Mouse (Mus musculus): ENCODE measurements around the gene Cdon.
"Not testable (repeated sequence)": the region's sequence is repeated elsewhere in the genome, so short reads cannot be mapped to it uniquely, and the experiment has no call there.

Gene Cdon

DNA sequence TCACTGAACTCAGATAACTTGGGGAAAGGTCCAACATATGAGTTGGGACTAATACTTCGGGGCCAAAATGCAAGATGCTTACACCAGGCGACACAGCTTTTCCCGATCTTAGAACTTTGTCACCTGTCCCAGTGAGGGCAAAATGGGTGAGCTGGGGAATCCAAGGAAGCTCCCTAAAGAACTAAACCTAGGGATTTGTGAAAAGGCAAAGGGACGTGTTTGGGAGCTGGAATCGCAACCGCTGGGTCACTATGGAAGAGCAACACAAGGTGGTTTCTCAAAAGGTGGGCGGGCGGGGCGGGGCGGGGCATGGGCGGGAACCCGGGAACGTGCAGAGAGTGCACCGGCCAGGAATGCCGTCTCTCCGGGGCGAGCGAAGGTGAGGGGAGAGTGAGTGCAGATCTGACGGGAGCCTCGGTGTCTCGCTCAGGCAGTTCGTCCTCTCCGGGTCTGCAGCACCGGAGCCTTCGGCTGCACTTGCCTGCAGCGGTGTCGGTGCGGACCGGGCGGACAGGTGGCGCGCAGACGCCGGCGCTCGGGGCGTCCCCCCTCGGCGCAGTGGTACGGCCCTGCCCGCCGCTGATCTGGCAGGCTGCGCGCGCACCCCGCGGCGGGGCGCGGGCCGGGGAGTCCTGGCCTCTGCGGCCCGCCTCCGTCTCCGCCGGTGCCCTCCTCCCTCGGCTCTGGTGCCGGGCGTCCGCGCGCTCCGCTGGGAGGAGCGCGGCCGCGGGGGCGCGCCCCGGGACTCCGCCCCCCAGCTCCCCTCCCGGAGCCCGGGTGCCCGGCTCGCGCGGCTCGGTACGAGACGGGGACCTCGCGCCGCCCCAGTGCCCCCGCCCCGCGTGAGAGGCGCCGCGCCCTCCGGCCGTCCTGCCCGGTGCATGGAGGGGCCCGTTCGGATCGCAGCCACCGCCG lies at the start of gene Cdon:
Gene Cdon, plus strand, starts transcription at position 324 of the 915 bp plus-strand sequence.
- DNase-seq: peak; percentile 96

DNA sequence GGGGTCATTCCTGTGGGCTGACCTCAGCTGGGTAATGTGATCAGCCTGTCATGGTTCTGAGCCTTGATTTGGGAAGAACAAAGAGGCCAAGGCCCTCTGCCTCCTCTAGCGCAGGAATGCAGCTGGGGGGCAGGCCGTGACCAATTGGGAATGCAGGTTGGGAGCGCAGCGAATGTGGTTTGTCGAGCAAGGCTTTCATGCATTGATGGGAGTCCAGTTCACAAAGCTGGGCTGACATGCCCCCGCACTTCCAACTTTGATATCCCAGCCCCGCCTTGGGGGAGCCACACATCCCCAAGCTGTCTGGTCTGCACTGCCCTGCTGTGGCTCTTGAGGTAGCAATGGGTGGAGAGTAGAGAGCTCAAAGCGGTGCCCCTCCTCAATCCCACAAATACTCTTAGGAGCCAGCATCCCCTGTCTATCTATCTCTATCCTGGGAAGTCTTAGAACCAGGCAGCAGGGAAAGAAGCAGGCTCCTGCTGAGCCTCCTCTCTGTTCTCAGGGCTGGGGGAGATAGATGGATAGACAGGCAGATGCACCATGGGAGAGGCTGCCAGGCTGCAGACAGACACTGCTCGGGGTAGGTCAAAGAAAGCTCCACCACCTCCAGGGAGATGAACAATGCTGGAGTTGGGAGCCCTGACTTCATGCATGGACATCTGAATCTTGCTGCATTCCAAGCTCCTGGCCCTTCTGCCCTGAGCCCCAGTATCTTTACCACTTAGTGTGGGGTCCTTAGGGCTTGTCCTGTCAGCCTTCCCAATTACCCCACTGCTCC lies 48.4 kb upstream of the Cdon start:
- DNase-seq: peak; percentile 53

DNA sequence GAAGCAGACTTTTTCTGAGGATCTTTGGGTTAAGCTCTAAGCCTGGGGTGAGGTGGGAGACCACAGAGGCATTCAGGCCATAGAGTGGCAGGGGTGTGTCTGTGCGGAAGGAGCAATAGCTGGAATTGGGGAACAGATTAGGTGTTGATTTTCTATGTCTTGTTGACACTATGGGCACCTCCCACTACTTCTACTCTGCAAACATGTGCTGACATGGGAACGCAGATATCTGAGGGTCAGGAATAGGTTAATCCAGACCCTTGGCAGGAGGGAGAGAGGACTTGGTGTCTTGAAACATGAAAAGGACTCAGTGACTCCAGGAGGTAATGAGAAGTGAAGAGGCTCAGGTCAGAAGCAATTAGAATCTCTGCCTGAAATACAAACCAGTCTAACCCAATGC lies 43.0 kb upstream of the Cdon start:
- DNase-seq: no peak

DNA sequence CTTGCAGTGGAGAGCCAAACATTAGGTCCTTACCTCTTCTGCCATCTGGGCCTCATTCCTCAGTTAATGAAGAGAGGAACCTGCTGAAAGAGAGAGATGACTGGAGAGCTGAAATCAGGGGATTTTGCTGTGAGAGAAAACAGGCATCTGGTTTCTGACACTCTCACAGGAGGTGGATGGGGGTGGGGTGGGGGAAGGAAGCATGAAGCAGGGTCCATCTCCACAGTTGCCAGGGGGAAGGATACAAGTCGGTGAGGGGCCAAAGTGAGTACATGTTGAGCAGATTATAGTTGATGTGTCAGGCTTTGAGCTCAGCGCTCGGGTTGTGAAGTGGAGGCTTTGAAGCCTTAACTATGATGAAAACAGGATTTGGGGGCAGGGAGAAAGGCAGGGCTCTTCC lies 41.9 kb upstream of the Cdon start:
- no peak for DNase-seq

DNA sequence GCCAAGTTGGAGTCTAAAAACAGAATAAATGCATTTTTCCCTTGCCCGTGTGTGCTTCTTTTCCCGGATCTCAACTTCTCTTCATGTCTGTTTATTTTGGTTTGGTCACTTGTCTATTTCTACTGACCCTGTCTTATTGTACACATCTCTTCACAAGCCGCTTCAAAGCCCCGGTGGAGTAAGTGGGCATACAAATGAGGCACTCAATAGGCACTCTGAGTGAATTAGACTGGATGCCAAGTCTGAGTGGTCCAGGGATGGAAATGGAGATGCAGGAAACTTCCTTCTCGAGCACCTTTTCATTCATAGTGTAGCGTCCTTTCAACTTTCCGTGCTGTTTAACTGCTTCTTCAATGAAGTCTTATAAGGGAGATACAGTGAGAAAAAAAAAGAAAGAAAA lies 21.0 kb upstream of the Cdon start:
- DNase-seq: no peak

DNA sequence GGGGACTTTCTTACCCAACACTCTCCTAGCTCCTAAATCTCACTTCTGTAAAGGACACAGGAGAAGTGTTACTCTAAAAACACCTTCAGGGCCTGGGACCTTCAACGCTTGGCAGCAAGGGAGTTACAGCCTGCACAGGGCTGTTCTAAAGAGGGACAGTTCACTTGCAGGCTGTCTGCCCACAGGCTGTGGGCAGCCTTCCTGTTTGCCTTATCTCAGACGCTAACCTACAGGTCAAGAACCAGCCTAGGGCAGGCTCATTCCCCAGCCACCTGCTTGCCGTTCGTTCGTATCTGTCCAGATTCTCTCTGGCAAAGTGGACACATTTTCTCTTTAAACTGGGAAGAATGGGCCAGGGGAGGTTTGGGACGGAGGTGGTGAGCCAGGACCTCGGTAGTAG lies 20.5 kb upstream of the Cdon start:
- no peak for DNase-seq

DNA sequence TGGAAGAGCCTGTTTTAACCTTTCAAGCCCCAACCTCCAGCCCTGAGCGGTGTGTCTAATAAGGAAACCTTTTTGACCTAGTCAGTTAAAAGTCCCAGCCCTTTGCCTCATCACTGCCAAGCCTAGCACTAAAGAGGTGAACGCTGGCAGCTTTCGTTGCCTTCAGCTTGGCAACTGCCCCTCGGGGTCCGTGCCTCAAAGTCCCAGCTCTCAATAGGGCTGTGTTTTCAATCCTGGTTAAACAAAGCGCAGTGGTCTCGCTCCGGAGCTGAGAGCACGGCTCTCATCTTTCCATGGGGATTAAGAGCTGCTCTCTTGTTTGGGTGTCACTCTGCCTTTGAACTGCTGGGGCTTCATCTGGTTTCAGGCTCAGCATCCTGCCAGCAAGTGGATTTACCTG lies 20.1 kb upstream of the Cdon start:
- peak; percentile 49 for DNase-seq

DNA sequence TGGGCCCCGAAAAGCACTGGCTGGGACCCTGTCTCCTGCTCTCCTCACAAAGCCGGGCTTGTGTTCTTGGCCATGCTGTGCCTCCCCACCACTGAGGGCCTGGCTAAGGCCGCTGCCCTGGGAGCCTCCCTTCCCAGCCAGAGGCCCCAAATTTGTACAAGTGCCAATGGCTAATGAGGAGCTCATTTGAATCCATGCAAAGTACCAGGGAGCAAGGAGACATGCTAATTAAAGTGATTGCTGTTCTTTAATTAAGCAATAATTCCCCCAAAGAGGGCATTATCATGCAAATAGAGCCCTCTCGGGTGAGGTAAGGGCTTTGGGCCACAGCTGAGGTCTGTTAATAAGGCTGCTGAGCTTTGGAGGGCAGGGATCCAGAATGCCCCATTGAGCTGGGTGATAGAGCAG lies 18.3 kb upstream of the Cdon start:
- DNase-seq: peak; percentile 98

DNA sequence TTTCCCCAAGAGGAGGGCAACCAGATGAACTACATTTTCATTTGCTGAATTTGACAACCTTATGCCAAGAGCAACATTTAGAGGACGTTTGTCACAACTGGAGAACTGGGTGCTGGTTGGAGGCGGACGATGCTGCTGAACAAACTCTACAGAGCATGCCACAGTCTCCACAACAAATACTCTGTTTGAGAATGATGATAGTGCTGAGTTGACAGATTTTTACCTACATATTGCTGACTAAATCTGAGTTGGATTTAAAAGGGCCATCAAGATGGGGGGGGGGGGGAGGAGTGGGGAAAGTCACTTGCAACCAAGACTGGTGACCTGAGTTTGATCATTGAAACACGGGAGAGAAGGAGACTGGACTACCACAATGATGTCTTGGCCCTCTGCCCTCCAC lies 17.4 kb upstream of the Cdon start:
- DNase-seq: no peak

DNA sequence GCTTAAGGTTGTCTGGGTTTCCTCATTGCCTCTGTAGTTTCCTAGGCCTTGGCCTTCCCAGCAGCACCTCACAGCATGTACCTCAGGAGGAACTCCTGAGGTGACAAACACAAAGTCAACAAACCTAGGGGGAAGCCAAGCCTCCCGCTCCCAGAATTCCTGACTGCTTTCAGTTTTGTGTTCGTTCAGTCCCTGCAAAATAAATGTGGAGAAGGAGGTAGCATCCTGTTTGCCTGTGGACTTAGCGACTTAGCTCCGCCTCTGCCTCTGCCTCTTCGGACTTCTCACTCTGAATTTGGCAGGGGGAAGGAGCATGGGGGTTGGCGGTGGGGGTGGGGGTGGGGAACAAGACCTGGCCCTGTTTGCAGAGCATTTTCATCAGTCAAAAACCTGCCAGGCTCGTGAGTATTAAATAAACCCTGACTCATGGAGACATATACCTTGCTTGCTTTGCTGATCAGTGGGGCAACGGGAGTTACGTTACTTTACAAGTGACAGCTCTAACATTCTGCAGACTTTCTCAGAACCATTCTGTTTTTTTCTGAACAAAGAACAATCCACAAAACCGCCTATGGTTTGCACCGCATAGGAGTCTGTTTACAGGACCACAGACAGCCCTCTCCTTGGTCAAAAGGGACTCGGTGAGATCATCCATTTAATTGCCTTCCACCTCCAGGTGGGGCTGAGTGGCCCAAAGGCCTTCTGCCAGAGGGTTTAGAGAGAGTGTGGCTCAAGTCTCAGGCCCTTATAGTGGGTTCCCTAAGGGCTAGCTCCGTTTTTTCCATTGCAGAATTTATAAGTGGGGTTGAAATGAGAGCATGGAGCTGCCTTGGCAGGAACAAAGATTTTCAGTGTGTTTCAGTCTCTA lies 15.7 kb upstream of the Cdon start:
- DNase-seq: peak; percentile 21

DNA sequence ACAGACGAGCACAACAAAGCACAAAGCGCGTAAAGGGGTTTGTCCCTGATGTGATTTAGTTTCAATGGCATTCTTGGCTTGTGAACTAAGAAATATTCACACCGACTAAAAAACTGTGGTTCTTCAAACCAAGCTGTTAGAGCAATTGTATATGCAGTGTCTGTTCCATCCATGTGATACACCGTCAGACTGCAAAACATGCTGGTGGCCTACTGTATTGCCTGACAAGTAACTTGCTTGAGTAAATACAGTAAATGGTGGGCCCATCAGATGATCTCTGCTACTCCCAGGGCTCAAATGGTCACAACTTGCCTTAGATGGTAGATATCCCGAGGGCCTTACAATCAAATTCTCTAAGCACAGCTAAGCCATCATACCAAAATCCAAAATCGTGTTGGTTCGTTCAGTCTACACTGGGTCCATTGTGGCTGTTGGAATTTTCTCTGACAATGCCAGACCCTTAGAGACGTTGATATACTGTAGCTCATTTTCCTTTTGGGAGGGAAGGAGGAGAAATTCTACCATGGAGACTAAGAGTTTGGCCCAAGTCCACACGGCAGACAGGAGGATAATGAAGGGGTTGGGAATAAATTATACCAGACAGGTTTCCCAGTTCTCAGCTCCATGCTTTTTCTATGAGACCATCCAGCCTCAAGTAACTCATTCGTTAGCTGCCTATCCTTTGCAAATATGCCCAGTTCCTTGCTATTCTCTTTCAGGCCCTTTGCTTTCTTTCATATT lies 9.5 kb upstream of the Cdon start:
- peak; percentile 33 for DNase-seq

DNA sequence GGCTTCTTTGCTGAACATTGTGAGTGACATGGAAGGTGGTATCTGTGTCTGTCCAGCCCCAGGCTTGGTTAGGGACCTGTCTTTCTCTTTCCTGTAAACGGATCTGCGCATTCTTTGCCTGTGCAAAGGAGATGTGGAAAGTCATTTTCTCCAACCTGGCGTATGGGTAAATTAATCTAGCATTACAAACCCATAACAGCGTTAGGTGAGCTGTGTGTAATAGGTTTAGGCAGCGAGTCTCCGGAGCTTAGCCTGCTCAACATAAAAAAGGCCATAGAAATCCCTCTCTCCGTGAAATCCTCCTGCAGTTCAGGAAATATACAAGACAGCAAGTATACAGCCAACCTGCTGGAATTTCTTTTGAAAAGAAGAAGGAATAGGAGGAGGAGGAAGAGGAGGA lies 9.0 kb upstream of the Cdon start:
- peak; percentile 43 for DNase-seq

DNA sequence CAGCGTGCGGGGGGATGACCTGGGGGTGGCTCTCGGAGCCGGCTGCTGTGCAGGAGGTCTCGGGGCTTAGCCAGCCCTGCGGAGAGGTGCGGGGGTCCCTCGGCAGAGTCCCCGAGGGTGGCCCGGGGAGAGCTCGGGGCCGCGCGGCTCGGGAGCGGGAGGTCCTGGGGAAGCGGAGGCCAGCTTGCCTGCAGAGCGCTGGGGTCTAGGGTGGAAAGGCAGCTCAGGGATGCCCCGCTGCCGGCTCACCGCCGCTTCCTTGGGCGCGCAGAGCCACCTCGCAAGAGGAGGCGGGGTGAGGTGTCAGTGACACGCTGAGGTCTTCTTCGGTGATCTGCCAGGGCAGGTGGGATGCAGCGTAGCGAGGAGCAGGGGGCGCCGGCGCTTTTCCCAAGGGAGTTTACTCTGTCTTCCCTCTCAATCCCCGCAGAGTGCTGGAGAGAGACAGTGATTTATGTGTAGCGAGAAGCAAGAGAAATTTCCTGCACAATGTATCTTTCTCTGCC lies 855 bp downstream of the Cdon start:
- DNase-seq: peak; percentile 78

DNA sequence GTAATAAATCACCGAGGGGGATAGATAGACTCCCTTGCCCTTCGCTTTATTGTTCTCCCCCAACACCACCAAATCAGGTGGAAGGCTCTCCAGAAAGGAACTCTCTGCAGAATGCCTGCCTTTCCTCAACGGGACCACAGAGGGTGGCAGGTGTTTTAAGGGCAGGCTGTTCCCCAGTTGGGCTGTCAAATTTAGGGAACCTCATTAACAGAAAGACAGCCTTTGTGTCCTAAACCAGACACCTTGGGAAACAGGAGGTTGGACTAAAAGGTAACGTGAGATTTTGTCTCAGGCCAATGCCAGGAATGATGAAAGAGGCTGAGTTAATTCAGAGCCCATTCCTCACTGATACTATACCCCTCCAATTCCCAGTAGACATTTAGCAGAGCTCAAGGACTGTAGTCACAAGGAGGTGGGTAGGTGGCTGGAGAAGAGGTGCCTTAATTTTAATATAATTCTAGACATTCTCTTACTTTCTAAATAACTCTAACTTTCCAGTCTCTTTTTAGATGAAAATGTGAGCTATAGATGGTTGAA lies 1.5 kb downstream of the Cdon start:
- DNase-seq: no peak

DNA sequence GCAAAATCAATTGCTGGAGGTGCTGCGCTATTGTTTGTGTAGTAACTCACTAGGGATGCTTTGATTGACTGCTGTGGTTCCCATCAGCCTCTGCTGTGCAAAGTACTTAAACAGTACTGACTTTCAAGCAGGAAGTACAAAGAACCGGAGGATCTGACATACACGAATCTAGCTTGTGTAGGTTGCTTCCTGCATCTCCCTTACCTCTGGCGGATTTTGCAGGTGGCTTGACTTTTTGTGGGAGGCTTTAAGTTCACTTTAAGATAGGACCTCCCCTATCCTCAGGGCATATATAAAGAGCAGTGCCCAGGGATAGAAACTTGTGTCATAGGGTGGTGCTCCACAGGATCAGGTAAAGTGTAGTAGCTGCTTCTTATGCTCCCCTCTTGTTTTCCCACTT lies 2.3 kb downstream of the Cdon start:
- no peak for DNase-seq

DNA sequence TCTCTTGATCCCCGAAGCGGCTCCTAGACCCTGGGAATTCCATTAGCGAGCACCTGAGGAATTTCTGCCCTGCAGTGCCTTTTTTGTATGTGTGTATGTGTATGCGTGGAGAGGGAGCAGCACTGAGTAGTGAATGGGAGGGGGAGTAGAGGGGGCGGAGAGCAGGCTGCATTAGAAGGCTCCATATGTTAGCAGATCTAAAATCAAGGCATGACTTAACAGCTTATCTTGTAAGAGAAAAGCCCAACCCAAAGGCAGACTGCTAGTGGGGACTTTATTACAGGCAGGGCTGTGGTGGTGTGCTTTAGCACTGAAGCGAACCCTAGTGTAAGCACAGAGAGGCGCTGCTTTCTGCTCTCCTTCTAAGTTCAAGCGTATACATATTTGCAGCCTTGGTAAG lies 3.7 kb downstream of the Cdon start:
- DNase-seq: peak; percentile 82

DNA sequence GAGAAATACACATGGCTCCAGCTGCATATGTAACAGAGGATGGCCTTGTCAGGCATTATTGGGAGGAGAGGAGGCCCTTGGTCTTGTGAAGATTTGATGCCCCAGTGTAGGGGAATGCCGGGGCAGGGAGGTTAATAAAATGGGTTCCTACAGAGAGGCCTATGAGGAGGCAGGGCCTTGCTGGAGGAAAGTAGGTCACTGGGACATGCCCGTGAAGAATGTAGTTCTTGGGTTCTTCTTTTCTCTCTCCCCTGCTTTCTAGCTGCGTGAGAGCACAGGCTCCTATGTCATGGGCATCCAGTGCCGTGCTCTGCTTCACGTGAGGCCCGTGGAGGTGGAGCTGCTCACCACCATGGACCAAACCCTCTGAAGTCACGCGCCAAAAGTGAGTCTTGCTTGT lies 9.5 kb downstream of the Cdon start:
- peak; percentile 79 for DNase-seq

DNA sequence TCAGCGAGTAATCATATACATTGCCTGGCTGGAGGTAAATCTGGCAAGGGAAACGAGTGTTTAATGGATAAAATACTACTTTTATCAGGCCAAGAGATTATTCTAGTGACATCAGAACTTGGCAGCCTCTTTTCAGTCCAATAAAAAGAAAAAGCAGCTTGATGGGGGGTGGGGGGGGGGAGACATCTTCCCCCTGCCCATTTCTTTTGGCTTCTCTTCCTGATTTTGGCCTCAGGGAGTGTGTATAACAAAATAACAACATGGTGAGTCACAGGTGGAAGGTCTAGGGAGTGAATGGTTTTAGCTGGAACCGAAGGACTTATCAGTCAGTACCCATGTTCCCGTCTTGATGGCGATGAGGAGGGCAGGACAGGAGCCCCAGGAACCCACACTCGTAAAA lies 10.5 kb downstream of the Cdon start:
- no peak for DNase-seq

DNA sequence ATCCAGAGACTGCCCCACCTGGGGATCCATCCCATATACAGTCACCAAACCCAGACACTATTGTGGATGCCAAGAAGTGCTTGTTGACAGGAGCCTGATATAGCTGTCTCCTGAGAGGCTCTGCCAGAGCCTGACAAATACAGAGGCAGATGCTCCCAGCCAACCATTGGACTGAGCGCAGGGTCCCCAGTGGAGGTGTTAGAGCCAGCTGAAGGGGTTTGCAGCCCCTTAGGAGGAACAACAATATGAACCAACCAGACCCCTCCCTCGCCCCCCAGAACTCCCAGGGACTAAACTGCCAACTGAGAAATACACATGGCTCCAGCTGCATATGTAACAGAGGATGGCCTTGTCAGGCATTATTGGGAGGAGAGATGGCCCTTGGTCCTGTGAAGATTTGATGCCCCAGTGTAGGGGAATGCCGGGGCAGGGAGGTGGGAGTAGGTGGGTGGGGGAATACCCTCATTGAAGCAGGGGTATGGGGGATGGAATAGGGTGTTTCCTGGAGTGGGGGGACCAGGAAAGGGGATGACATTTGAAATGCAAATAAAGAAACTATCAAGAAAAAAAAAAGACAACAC lies 11.9 kb downstream of the Cdon start:
- not testable (repeated sequence) for DNase-seq

DNA sequence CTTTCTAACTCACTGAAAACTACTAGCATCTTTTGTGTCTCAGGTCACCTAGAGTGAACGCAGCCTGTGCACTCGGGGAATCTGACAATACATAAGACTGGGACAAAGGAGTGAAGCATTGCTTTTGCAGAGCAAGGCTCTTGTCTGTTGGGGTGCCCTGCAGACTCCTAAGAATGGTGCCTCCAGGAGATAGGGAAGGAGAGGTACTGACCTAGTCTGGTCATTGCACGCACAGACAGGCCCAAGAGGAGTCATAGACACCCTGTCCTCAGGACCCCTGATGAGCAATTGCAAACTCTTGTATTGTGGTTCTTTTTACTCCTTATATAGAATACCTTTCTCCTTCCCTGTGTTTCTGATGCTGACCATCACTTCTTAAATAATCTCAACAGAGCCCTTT lies 13.4 kb downstream of the Cdon start:
- DNase-seq: no peak

DNA sequence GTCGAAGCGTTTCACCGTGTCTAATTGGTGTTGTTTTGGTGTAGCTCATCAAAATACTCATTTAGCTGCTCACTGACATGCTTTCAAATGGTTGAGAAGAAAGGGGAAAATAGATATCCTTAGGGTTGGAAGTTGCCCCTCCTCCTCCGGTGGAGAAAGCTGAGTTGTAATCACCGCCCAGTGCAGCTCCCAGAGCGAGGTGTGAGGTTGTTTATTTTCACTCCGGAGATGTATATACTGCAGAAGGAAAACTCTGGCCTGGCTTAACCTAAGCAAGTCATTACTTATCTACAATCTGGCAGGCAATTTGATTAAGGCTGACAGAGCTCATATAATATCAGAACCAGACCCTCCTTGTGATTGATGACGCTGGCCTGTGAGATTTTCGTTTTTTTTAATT lies 14.6 kb downstream of the Cdon start:
- DNase-seq: peak; percentile 48

Data from retina, postnatal 1 day (tissue).